Mouse (Mus musculus) embryonic fibroblast, embryonic 13.5 days (primary cell): ENCODE measurements around the gene Aimp2.

ENCODE experiments used
- CTCF ChIP-seq: IDR thresholded peaks from 2 replicates; pipeline ENCODE4 v1.5.1; 2011; ENCODE audit warnings: mild to moderate bottlenecking, control low read depth, low read length, moderate library complexity, borderline replicate concordance; ENCODE audit not compliant: insufficient read depth
- POLR2A ChIP-seq: IDR thresholded peaks from 2 replicates; pipeline ENCODE4 v1.6.1; 2011; ENCODE audit warnings: low read depth, mild to moderate bottlenecking, control low read depth, low read length, moderate library complexity

DNA sequence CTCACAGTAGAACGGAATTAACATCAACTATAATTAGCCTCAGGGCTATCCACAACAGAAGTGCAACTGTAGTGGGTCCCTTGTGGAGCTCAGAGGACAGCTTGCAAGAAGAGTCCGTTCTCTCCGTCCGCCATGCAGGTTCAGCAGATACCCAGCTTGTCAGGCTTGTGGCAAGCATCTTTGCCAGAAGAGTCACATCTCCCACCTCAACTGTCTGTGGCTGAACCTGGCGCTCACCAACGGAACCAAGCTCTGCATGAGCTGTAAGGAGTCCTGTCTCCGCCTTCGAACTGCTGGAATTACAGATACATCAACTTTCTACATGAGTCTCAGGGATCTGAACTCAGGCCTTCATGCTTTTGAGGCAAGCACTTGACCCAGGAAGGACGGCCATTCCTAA lies 26.5 kb upstream of the Aimp2 start:
- no peak for TF ChIP-seq POLR2A
- TF ChIP-seq CTCF = no peak
